Mouse (Mus musculus): ENCODE data around the gene Klhl10. TPM values are rescaled to one million over a fixed set of nuclear protein-coding genes. Genes with fewer than 3 reads are reported as not detected.

The Klhl10 gene
- total RNA-seq, 2 experiments from 2014 or later = 0.81 to 2.1 TPM

- DNase-seq = no peak
Measured at GRCm38 (mm10) chr11:100462699-100463098, 21.0 kb downstream of the Klhl10 start.

- no peak for DNase-seq
Measured at GRCm38 (mm10) chr11:100465229-100465792, 23.6 kb downstream of the Klhl10 start.

- no peak for DNase-seq
Measured at GRCm38 (mm10) chr11:100465833-100466232, 24.1 kb downstream of the Klhl10 start.

- no peak for DNase-seq
Measured at GRCm38 (mm10) chr11:100471352-100472196, 29.9 kb downstream of the Klhl10 start.

GRCm38 (mm10) chr11:100472197-100472934, 30.6 kb downstream of the Klhl10 start, which contains the start of gene Klhl11:
Klhl11 (minus strand) TSS chr11:100472741.
- peak; percentile 95 for DNase-seq

- DNase-seq = no peak
Measured at GRCm38 (mm10) chr11:100472935-100473295, 31.2 kb downstream of the Klhl10 start.

GRCm38 (mm10) chr11:100476281-100476680, 34.6 kb downstream of the Klhl10 start:
- DNase-seq = no peak

- no peak for DNase-seq
Measured at GRCm38 (mm10) chr11:100479152-100479551, 37.4 kb downstream of the Klhl10 start.

- DNase-seq = no peak
Measured at GRCm38 (mm10) chr11:100484461-100484860, 42.7 kb downstream of the Klhl10 start.

GRCm38 (mm10) chr11:100485801-100486538, 44.3 kb downstream of the Klhl10 start:
- no peak for DNase-seq

GRCm38 (mm10) chr11:100490951-100491350, 49.2 kb downstream of the Klhl10 start:
- no peak for DNase-seq

GRCm38 (mm10) chr11:100493771-100494170, 52.1 kb downstream of the Klhl10 start:
- no peak for DNase-seq

- no peak for DNase-seq
Measured at GRCm38 (mm10) chr11:100500241-100500640, 58.5 kb downstream of the Klhl10 start.

- no peak for DNase-seq
Measured at GRCm38 (mm10) chr11:100500651-100501050, 58.9 kb downstream of the Klhl10 start.

GRCm38 (mm10) chr11:100501321-100501720, 59.6 kb downstream of the Klhl10 start:
- no peak for DNase-seq

- no peak for DNase-seq
Measured at GRCm38 (mm10) chr11:100504990-100505660, 63.4 kb downstream of the Klhl10 start.

GRCm38 (mm10) chr11:100505997-100506396, 64.3 kb downstream of the Klhl10 start:
- no peak for DNase-seq
